Mouse (Mus musculus) bone marrow, adult 2 months (tissue): ENCODE results near the gene Ell3.

Experiments
- CTCF ChIP-seq: fragments of 200-500 bp; IDR thresholded peaks from 2 replicates; pipeline ENCODE4 v1.5.1; 2011; ENCODE audit warnings: low read length, control low read depth; ENCODE audit not compliant: control insufficient read depth, insufficient read depth
- POLR2A ChIP-seq: fragments of 200-500 bp; IDR thresholded peaks from 2 replicates; pipeline ENCODE4 v1.6.1; 2011; ENCODE audit warnings: low read depth, mild to moderate bottlenecking, control low read depth, low read length, borderline replicate concordance; ENCODE audit not compliant: control insufficient read depth

GRCm38 (mm10) chr2:121448136-121448535 lies 4.1 kb upstream of the Ell3 start:
- TF ChIP-seq CTCF, result no peak
- TF ChIP-seq POLR2A, result no peak
